Mouse (Mus musculus): ENCODE results near the gene Prss57.

Gene Prss57

DNA sequence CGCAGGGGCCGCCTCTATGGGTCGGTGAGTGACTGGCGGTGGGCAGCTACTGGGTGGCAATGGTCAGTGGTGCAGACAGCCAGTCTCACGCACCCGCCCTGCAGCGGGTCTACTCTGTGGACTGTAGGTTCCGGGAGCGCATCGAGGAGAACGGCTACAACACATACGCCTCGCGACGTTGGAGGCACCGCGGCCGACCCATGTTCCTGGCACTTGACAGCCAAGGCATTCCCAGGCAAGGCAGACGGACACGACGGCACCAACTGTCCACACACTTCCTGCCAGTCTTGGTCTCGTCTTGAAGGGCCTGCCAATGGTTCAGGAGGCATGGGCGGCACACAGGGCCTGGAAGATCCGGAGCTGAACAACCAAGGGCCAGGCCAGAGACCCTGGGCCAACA is 34.1 kb downstream of the Prss57 start:
- DNase-seq (ENCODE audit: low spot score in 2 of 2) = no peak

DNA sequence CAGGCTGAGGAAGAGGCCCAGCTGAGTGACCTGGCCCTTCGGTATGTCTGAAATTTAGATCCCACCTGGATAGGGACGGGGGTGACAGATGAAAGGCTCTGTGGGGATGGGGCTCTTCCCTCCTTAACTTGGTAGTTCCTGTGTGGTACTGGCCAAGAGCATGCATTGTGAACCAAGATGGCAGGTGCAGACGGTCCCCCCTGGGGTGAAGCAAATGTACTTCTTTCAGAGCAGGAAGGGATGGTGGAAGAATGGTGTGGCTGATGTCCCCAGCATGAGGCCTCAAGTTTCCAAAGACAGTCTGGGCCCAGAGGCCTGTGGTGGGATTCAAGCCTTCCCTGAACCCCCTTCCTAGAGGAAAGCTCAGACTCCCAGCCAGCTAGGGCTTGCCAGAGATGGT is 34.9 kb downstream of the Prss57 start:
- DNase-seq (ENCODE audit: low spot score in 2 of 2) = no peak

DNA sequence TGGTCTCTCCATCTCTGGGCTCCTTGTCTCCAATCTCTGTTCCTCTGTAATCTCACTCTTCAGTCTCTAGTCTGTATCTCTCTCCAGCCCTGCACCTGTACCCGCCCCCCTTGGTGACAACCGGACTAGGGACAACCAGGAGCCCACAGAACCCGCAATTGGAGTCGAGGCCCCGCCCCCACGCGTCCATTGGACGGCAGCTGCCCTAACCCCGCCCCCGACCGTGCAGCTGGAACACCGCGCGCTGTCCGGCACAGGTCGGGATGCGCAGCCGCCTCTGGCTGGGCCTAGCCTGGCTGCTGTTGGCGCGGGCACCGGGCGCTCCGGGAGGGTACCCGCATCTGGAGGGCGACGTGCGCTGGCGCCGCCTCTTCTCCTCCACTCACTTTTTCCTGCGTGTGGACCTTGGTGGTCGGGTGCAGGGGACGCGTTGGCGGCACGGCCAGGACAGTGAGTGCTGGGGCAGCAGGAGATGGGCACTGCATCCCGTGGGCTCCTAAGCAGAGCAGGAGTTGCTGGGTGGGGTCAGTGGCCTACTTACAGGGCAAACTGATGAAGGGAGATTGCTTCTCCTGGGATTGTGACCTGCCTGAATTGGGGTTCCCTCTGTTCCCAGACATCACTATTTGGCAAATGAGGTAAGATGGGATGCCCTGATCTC is 35.8 kb downstream of the Prss57 start, which contains the start of gene Fgf22:
Gene Fgf22 (plus strand): TSS at position 221 of the 661 bp plus-strand sequence.
- DNase-seq (ENCODE audit: low spot score in 2 of 2) = peak in 1 of 2 experiments; percentile 61

DNA sequence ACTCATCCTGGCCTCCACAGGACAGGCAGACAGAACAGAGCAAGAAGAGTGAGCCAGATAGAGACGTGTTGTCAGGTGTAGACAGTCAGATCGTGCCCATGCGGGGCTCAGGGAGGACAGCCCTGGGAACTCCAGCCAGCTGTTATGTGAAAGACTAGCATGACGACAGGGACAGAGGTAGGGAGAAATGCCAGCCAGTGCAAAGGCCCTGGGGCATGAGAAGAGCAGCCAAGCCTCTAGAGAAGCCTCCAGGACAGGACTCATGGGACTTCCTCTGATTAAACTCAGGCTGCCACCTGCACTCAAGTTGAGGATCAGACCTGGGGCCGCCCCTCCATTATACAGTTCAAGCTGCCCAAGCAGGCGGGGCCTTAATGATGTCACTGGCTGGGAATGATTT is 42.3 kb downstream of the Prss57 start:
- no peak for DNase-seq (ENCODE audit: low spot score in 2 of 2)

DNA sequence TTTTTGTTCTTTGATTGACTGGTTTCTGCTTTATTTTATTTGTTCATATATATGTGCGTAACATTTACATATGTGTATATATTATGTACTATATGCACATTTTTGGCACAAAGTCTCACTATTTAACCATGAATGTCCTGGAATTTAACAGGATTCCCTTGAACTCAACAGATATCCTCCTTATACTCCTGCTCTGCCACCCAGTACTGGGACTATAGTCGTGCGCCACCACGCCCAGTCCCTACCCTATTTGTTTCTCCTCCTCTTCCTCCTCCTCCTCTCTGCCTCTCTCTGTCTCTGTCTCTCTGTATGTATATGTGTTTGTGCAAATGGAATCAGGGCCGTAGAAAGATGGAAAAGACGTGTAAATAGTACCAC is 44.0 kb downstream of the Prss57 start:
- DNase-seq (ENCODE audit: low spot score in 2 of 2) = no peak

DNA sequence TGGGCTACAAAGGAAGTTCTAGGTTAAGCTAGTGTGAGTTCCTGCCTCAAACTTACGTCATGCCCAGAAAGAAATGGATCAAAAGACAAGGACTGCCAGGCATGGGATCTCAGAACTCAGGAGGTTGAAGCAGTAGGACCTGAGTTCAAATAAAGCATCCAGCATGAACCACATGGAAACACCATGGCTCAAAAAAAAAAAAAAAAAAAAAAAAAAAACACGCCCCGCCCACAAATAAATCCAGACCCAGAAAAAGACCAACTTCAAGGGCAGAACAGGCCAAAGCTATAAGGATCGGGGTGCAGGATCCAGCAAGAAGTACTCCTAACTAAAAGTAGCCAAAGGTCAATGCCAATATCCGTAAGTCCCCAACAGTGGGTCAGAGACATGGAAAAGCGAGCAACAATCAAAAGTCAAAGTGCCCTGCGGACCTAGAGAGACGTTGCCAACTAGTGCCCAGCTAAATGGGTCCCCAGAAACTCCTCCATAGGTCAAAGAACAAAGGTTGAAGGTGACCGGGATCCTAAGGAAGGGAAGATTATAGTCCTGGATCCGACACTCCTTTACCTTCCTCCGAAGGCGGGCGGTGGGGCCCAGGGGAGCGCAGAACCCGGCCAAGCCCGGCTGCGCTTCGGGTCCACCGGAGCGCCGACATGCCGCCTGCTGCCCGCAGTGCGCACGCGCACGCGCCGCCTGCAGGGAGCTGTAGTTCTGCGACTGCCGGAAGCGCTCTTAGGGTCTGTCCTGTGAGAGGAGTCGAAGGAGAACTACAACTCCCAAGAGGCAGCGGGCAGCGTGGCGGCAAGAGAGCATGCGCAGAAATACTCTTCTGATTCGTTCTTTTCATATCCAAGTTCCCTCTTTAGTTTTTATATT is 44.6 kb downstream of the Prss57 start, which contains the start of gene Polrmt:
Gene Polrmt (minus strand): TSS at position 684 of the 876 bp plus-strand sequence.
- peak; percentile 94 for DNase-seq (ENCODE audit: low spot score in 2 of 2)

DNA sequence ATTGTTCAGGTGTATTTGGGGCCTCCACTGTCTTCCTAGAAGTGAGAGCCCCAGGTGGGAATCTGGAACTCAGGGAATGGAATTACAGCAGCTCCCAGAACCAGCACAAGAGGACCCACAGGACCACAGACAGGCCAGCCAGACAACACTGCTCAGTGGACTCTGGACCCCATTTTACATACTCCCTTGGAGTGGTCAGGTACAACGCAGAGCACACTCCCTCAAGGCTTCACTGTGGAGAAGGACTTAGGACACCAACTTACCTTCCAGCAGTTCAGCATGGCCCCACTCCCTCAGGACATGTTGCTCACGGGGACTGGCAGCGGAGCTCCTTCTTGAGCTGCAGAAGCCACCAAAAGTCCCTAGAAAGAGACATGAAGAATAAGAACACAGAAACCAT is 45.4 kb downstream of the Prss57 start:
- DNase-seq (ENCODE audit: low spot score in 2 of 2) = no peak

DNA sequence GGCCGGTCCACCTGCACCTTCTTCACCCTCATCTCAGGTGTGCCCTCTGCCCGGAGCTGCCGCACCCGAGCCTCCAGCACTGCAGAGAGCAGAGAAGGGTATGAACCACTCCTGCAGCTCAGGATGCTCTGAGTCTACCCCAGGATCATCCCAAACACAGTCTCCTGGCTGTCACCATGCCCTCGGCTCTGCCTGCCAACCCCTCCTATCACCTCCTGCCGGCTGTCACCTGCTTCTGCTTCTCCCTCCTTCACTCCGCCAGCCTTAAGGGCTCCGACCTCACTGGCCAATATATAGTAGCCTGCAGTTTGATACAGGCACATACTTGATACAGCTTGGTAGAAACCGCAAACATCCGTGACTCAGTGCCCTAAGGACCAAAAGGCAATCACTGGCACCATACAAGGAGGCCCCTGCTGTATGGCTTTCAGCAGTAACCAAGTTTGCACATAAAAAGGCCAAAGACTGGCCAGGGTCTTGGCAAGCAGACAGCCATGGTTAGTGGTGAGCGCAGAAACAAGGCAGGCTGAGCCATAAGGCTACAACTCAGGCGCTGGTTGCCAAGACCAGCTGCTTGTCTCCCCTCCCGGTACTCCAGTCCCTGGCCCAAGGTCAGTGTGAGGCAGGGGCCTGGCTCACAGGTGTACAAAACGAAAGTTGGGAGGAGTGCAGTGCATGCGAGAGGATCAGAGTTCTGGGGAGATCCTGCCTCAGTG is 47.0 kb downstream of the Prss57 start:
- no peak for DNase-seq (ENCODE audit: low spot score in 2 of 2)

DNA sequence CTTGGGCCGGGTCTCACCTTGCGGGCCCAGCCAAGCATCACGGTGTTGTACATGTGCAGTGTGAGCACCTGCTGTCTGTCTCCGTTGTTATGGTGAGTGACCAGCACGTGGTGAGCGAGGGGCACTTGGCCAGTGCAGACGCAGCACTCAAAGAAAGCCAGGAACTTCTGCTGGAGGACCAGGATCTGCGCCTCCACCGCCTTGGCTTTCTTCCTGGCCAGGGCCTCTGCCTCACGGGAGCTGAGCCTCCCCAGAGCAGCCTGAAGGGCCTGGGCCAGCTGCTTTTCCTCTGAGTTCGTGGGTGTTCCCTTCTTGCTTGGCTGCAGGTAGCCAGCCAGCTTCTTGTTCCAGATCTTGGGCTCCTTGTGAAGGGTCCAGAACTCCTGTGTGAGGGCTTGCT is 47.6 kb downstream of the Prss57 start:
- no peak for DNase-seq (ENCODE audit: low spot score in 2 of 2)

DNA sequence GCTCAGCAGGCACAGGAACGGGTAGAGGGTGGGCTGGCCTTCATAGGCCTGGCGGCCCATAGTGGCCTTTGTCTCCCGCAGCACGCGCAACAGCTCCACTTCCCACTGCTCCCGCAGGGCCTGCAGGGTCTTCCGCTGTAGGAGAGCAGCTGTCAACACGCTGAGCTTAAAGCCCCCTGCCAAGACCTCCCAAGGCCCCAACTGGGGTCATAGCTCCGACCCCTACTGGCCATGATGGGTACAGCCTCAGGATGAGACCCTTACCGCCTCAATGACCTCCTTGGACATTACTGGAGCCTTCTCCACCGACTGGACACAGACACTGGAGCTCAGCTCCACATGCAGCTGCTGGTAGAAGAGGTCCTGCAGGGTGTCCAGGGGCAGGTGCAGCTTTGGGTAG is 49.9 kb downstream of the Prss57 start:
- no peak for DNase-seq (ENCODE audit: low spot score in 2 of 2)

DNA sequence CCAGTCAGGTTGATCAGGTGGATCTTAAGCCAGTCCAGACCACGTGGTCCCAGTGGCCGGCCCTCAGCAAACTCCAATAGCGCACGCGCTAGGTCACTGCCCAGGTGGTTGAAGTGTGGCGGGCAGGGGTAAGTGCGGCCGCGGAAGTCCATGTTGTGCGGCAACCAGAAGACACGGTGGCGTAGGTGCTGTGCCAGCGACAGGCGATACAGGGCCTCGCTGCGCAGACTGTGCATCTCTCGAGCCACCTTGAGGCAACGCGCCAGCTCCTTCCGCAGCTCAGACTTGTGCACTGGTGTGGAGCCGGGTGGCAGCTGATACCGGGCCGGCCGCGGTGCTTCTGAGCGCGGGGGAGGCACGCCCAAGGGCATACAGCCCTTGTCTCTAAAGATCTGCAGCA is 51.5 kb downstream of the Prss57 start:
- DNase-seq (ENCODE audit: low spot score in 2 of 2) = no peak

DNA sequence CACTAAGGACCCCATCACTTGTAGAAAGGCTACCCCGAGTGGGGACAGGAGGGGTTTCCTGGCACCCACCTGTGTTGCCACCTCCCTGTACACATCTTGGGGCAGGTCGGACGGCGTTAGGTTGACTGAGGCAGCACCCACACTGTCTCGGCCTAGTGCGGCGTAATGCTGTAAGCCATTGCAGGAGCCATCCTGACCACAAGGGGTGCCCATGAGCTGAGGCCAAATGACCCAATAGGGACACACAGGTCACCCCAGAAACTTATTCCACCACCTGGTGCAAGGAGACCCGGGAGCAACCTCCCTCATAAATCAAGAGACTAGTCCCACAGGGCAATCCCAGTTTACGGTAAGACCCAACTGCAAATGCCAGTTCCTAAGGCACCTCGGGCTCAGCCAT is 52.5 kb downstream of the Prss57 start:
- DNase-seq (ENCODE audit: low spot score in 2 of 2) = no peak

DNA sequence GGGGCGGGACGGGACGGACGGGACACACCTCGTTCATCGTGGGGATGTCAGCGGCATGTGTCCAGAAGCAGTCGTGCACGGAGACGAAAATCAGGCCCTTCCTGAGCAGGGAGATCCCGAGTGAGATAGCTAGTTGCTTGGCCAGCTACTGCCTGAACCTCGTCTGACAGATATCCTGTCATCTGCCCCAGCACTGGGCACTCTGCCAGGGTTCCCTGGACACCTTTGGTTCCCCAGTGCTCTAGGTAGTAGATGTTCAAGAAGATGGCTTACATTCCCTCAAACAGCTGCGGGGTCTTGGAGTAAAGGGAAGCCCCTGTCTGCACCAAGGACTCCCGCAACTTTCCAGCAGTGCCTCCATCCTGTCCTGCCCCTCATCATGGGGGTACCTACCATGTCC is 54.1 kb downstream of the Prss57 start:
- no peak for DNase-seq (ENCODE audit: low spot score in 2 of 2)

DNA sequence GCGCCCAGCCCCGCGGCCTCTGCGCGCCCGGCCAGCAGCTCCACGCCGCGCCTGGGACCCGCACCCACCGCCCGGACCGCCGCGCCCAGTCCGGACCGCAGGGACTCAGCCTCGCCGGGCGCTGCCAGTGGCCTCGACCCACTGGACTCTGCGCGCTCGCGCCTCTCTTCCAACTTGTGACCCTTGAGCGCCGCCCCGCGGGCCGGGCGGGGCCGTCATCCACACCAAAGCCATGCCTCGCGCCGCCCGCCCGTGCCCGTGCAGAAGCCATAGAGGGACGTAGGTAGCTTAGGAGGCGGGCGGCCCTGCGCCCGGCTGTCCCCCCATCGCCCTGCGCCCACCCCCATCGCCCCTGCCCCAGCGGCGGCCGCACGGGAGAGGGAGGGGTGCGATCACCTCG is 55.4 kb downstream of the Prss57 start:
- DNase-seq (ENCODE audit: low spot score in 2 of 2) = no peak

DNA sequence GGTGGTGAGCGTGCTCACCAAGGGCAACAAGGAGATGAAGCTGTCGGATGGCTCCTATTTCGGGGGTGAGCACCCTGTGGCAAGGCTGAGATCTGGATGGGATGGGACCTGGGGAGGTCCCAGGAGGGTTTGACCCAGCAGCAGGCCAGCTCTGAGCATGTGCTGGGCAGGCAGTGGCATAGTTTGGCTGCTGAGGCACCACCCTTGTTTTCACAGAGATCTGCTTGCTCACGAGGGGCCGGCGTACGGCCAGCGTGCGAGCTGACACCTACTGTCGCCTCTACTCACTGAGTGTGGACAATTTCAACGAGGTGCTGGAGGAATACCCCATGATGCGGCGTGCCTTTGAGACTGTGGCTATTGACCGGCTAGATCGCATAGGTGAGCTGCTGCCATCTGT is 56.9 kb downstream of the Prss57 start:
- DNase-seq (ENCODE audit: low spot score in 2 of 2) = no peak

DNA sequence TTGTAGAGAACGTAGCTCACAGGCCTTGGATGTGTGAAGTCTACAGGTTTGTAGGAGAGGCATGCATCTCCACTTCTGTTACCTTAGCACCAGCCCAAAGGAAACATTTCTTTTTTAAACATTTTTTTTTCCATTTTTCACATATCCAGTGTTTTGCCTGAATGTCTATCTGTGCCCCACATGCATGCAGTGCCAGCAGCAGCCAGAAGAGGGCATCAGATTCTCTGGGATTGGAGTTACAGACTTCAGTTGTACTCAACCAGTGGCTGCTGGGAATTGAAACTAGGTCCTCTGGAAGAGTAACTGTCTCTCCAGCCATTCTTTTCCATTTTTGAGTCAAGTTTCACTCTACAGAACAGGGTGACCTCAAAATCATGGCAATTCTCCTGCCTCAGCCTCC is 58.3 kb downstream of the Prss57 start:
- no peak for DNase-seq (ENCODE audit: low spot score in 2 of 2)
